Mouse (Mus musculus): ENCODE data around the gene Olfr1472.
"Not testable (repeated sequence)": the region's sequence is repeated elsewhere in the genome, so short reads cannot be mapped to it uniquely, and the experiment has no call there.

The Olfr1472 gene
- long read RNA-seq, experiment 1: 0 reads
- long read RNA-seq, experiment 2: 0 reads

- intact Hi-C loops (cut with DNase I): no loop called here
These were observed at the start of gene Olfr1472 for GRCm38 (mm10) chr19:13455986-13456385. Gene Olfr1472, minus strand, starts transcription at chr19:13456086.

GRCm38 (mm10) chr19:13500246-13500645 is 44.4 kb upstream of the Olfr1472 start, which contains the start of gene Olfr1477:
Gene Olfr1477, plus strand, starts transcription at chr19:13500546.
- intact Hi-C loops (cut with DNase I): no loop called here

- intact Hi-C loops (cut with DNase I): no loop called here
These were observed 24.2 kb upstream of the Olfr1472 start, which contains the start of gene Olfr1475 for GRCm38 (mm10) chr19:13480096-13480495. Gene Olfr1475, minus strand, starts transcription at chr19:13480196.

- intact Hi-C loops (cut with DNase I): not testable (repeated sequence)
These were observed 13.4 kb upstream of the Olfr1472 start, which contains the start of gene Olfr1474 for GRCm38 (mm10) chr19:13469265-13469664. Gene Olfr1474, plus strand, starts transcription at chr19:13469565.

- intact Hi-C loops (cut with DNase I): not testable (repeated sequence)
These were observed 12.8 kb downstream of the Olfr1472 start, which contains the start of gene Olfr1471 for GRCm38 (mm10) chr19:13443109-13443508. Gene Olfr1471, plus strand, starts transcription at chr19:13443409.

- intact Hi-C loops (cut with DNase I): no loop called here
These were observed 48.3 kb downstream of the Olfr1472 start, which contains the start of gene Olfr1469 for GRCm38 (mm10) chr19:13407549-13407948. Gene Olfr1469, plus strand, starts transcription at chr19:13407849.

Data from adrenal gland (tissue).